Mouse (Mus musculus) spleen, adult 2 months (tissue): Measurements from ENCODE around the gene Ccm2l.

Experiments used
- CTCF ChIP-seq: fragments of 200-500 bp; IDR thresholded peaks from 2 replicates; pipeline ENCODE4 v1.5.1; 2011; ENCODE audit warnings: mild to moderate bottlenecking, inconsistent platforms; ENCODE audit not compliant: insufficient read depth, insufficient read length, insufficient replicate concordance; ENCODE audit errors: extremely low read depth
- POLR2A ChIP-seq: fragments of 200-500 bp; IDR thresholded peaks from 2 replicates; pipeline ENCODE4 v1.6.1; 2011; ENCODE audit warnings: low read depth, low read length, inconsistent platforms

DNA sequence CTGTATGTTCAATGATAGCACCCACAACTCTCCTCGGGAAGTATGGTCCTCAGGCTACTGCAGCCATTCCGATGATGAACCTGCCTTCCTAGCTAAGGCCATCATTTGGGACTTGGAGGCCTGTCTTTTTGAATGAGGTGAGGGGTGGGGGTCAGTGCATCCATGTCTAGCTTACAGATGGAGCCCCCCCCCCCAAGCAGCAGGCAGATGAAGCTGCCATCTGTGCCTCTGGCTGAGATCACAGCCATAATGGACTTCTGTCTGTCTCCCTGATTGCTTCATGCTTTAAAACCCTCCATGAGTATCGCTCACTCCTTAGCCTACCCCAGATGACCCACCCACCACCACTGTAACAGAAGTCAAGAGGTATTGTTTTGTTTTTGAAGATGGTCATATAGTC, 46.4 kb upstream of the Ccm2l start:
- TF ChIP-seq CTCF (no peak), POLR2A (no peak)
